Mouse (Mus musculus) limb, embryonic 11.5 days (tissue): ENCODE measurements around the gene Cct3. TPM values are rescaled to one million over a fixed set of nuclear protein-coding genes. Genes with fewer than 3 reads are reported as not detected.
"Not testable (repeated sequence)": the region's sequence is repeated elsewhere in the genome, so short reads cannot be mapped to it uniquely, and the experiment has no call there.

Experiments used
- ATAC-seq: fragments of 200-750 bp; cut with Nextera tagmentation; 2 replicates; pipeline ENCODE4 v1.8.0; 2017; ENCODE audit warnings: low read depth; ENCODE audit not compliant: insufficient number of reproducible peaks, low FRiP score, low TSS enrichment
- DNase-seq: peaks from one replicate; pipeline ENCODE4 v3.0.0-alpha.2; 2015; ENCODE audit warnings: low spot score
- H3K27ac ChIP-seq: fragments of 300-500 bp; sonication (generic); replicated peaks from 2 replicates; pipeline ENCODE4 v1.5.1; 2014; ENCODE audit warnings: low read depth, mild to moderate bottlenecking, low read length
- H3K27me3 ChIP-seq: fragments of 300-500 bp; sonication (generic); 2 replicates; pipeline ENCODE4 v1.6.1; 2014; ENCODE audit warnings: mild to moderate bottlenecking, low read length, mixed read lengths; ENCODE audit not compliant: control insufficient read depth, insufficient read depth
- H3K36me3 ChIP-seq: fragments of 300-500 bp; sonication (generic); 2 replicates; pipeline ENCODE4 v1.6.1; 2014; ENCODE audit warnings: mild to moderate bottlenecking, low read length, moderate library complexity, mixed read lengths; ENCODE audit not compliant: control insufficient read depth, insufficient read depth
- H3K4me1 ChIP-seq: fragments of 300-500 bp; sonication (generic); 2 replicates; pipeline ENCODE4 v1.6.1; 2014; ENCODE audit warnings: low read length, mixed read lengths; ENCODE audit not compliant: control insufficient read depth, insufficient read depth
- H3K4me2 ChIP-seq: fragments of 300-500 bp; sonication (generic); 2 replicates; pipeline ENCODE4 v1.6.1; 2014; ENCODE audit warnings: low read depth, mild to moderate bottlenecking, moderate library complexity; ENCODE audit not compliant: severe bottlenecking
- H3K4me3 ChIP-seq: fragments of 300-500 bp; sonication (generic); 2 replicates; pipeline ENCODE4 v1.5.1; 2014; ENCODE audit warnings: low read depth, low read length
- H3K9ac ChIP-seq: fragments of 300-500 bp; sonication (generic); 2 replicates; pipeline ENCODE4 v1.6.1; 2014; ENCODE audit warnings: mild to moderate bottlenecking, low read length
- H3K9me3 ChIP-seq: fragments of 300-500 bp; sonication (generic); 2 replicates; pipeline ENCODE4 v1.6.1; 2016; ENCODE audit warnings: low read length; ENCODE audit not compliant: control insufficient read depth
- WGBS: fragments of 180-500 bp; shearing (Covaris S2); extraction: QIAGEN DNeasy Blood & Tissue Kit; methylation state at CpG from one replicate; pipeline ENCODE4 v1.1.7; 2014; 5-methylcytosine and 5-hydroxymethylcytosine counted together
- polyA plus RNA-seq: library from polyadenylated mRNA; unstranded; fragments of >200 nt; fragmentation: Nextera tagmentation; extraction: Ambion mirVana; gene quantifications from 2 replicates; pipeline ENCODE4 v1.2.1, GENCODE M21; 2014

The Cct3 gene
- polyA plus RNA-seq, 1 experiment from 2014 or later, result 785 TPM

GRCm38 (mm10) chr3:88359989-88360388, 63.1 kb downstream of the Cct3 start:
- H3K27ac ChIP-seq, result no peak overlapping the region
- peaks cover 6% of the 10 kb centered on the region for H3K27me3 ChIP-seq
- 81% methylated on average over 3 of the region's 3 CpGs for WGBS
- no peak overlapping the region for H3K9ac ChIP-seq
- ATAC-seq (no peak), DNase-seq (no peak)
- H3K4me3 ChIP-seq, result no peak overlapping the region
- H3K36me3 ChIP-seq, result peaks cover 41% of the 10 kb centered on the region
- H3K4me2 ChIP-seq, result no peak overlapping the region
- peaks cover 5% of the 10 kb centered on the region; the same call in 1 of the 2 replicates for H3K4me1 ChIP-seq
- no peaks in the 10 kb centered on the region for H3K9me3 ChIP-seq

DNA sequence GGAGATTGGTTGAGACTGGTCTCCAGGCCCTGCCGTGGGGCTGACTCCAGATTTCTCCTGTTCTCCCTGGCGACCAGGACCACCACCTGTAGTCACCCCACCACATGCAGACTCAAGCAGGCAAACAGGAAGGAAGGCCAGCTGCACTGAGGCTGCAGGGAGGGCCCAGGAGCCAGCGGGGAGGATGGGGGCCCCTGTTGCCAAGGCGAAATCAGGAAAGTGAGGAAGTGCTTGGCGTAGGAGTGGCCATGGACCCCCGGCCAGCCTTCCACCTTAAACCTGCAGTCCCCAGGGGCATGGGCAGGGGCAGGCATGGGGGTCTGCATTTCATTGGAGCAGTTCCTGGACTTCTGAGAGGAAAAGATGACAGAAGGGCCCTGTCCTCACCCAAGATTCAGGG, 64.2 kb downstream of the Cct3 start:
- Histone ChIP-seq H3K4me3 (no peak overlapping the region), H3K4me1 (peaks cover 5% of the 10 kb centered on the region; the same call in 1 of the 2 replicates), H3K9ac (no peak overlapping the region), H3K4me2 (no peak overlapping the region), H3K9me3 (no peaks in the 10 kb centered on the region), H3K36me3 (peaks cover 34% of the 10 kb centered on the region), H3K27me3 (peaks cover 14% of the 10 kb centered on the region), H3K27ac (no peak overlapping the region)
- 80% methylated on average over 6 of the region's 6 CpGs for WGBS
- ATAC-seq, result no peak
- no peak for DNase-seq

GRCm38 (mm10) chr3:88361612-88362313, 64.8 kb downstream of the Cct3 start:
- no peaks in the 10 kb centered on the region for H3K9me3 ChIP-seq
- DNase-seq (no peak), ATAC-seq (no peak)
- H3K4me2 ChIP-seq, result no peak overlapping the region
- peaks cover 5% of the 10 kb centered on the region; the same call in 1 of the 2 replicates for H3K4me1 ChIP-seq
- WGBS, result 81% methylated on average over 2 of the region's 2 CpGs
- H3K27ac ChIP-seq, result no peak overlapping the region
- no peak overlapping the region for H3K9ac ChIP-seq
- H3K4me3 ChIP-seq, result no peak overlapping the region
- H3K36me3 ChIP-seq, result peaks cover 33% of the 10 kb centered on the region
- H3K27me3 ChIP-seq, result peaks cover 16% of the 10 kb centered on the region

- 58% methylated on average over 4 of the region's 4 CpGs for WGBS
- Histone ChIP-seq H3K4me3 (no peak overlapping the region), H3K9ac (no peak overlapping the region), H3K9me3 (no peaks in the 10 kb centered on the region), H3K27ac (0 out of 2 replicates have a peak overlapping the region, but pooled peaks have one; percentile 12), H3K4me2 (no peak overlapping the region), H3K27me3 (peaks cover 16% of the 10 kb centered on the region), H3K4me1 (peaks cover 5% of the 10 kb centered on the region; the same call in 1 of the 2 replicates), H3K36me3 (peaks cover 20% of the 10 kb centered on the region)
- DNase-seq (no peak), ATAC-seq (no peak)
These were observed 66.8 kb downstream of the Cct3 start for GRCm38 (mm10) chr3:88363700-88364099.

DNA sequence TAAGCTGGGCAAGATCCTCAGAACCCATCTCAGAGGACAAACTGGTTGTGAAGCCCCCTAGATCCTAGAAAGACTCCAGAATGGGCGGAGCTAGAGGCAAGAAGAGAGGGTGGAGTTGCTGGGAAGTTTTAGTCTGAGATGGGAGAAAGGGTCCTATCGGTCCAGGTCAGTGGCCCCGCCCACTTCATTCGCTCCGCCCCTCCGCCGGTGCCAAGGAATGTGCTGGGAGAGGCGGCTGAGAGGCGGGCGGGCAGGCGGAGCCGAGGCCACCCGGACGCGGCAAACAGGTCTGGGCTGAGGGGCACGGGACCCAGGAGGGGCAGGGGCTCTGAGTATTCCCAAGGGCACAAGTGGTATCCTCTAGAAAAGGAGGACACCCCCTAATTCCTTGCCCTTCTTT, 67.4 kb downstream of the Cct3 start, which contains the start of gene Paqr6:
Gene Paqr6 (plus strand): TSS at position 248 of the 400 bp plus-strand sequence.
- Histone ChIP-seq H3K36me3 (peaks cover 15% of the 10 kb centered on the region), H3K4me3 (0 out of 2 replicates have a peak within 1 kb of the TSS, but pooled peaks have one; percentile 3), H3K9ac (no peak within 1 kb of the TSS), H3K9me3 (no peaks in the 10 kb centered on the region), H3K27me3 (peaks cover 16% of the 10 kb centered on the region), H3K4me1 (peaks cover 5% of the 10 kb centered on the region; the same call in 1 of the 2 replicates), H3K4me2 (peak within 1 kb of the TSS; percentile 15; the same call in 1 of the 2 replicates), H3K27ac (0 out of 2 replicates have a peak within 1 kb of the TSS, but pooled peaks have one; percentile 12)
- ATAC-seq, result no peak
- WGBS, result 1% methylated on average over 16 of the region's 16 CpGs
- DNase-seq, result peak; percentile 72

GRCm38 (mm10) chr3:88365705-88366361, 68.9 kb downstream of the Cct3 start:
- Histone ChIP-seq H3K4me3 (no peak overlapping the region), H3K27ac (no peak overlapping the region)
- 30% methylated on average over 34 of the region's 34 CpGs for WGBS

GRCm38 (mm10) chr3:88366830-88367428, 70.0 kb downstream of the Cct3 start:
- H3K9ac ChIP-seq, H3K9me3 ChIP-seq, H3K4me1 ChIP-seq, H3K27ac ChIP-seq, H3K4me3 ChIP-seq, H3K36me3 ChIP-seq: not testable (repeated sequence)
- 4% methylated on average over 14 of the region's 22 CpGs for WGBS
- Histone ChIP-seq H3K27me3 (peaks cover 16% of the 10 kb centered on the region), H3K4me2 (0 out of 2 replicates have a peak overlapping the region, but pooled peaks have one; percentile 10)
- DNase-seq (peak; percentile 45), ATAC-seq (peak; percentile 62; the same call in 1 of the 2 replicates)

More at GRCm38 (mm10) chr3:88365705-88366361, 68.9 kb downstream of the Cct3 start:
- Histone ChIP-seq H3K9ac (no peak overlapping the region), H3K9me3 (no peaks in the 10 kb centered on the region), H3K27me3 (peaks cover 16% of the 10 kb centered on the region), H3K4me1 (peaks cover 5% of the 10 kb centered on the region; the same call in 1 of the 2 replicates), H3K36me3 (peaks cover 5% of the 10 kb centered on the region), H3K4me2 (no peak overlapping the region)
- peak; percentile 29 for DNase-seq
- no peak for ATAC-seq

DNA sequence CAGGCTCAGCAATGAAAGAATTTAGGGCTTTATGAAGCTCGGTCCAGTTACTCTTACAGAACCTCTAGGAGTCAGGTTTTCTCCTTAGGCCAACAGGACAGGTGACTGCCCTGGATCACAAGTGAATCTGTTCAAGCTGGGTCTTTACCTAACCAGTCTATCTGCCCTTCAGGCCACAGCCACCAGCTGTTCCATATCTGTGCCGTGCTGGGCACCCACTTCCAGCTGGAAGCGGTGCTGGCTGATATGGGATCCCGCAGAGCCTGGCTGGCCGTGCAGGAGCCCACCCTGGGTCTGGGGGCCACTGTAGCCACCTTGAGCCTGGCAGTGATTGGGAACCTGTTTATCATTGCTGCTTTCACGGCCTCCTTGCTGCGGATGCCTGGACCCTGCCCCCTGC, 70.6 kb downstream of the Cct3 start:
- not testable (repeated sequence) for H3K9ac ChIP-seq, ATAC-seq, H3K4me1 ChIP-seq, H3K4me3 ChIP-seq, H3K9me3 ChIP-seq, H3K4me2 ChIP-seq, H3K36me3 ChIP-seq, H3K27ac ChIP-seq, DNase-seq
- 55% methylated on average over 3 of the region's 7 CpGs for WGBS
- peaks cover 16% of the 10 kb centered on the region for H3K27me3 ChIP-seq
